Mouse (Mus musculus) embryonic fibroblast, embryonic 13.5 days (primary cell): ENCODE data around the gene Spag16.

ENCODE experiments used
- CTCF ChIP-seq: IDR thresholded peaks from 2 replicates; pipeline ENCODE4 v1.5.1; 2011; ENCODE audit warnings: mild to moderate bottlenecking, control low read depth, low read length, moderate library complexity, borderline replicate concordance; ENCODE audit not compliant: insufficient read depth
- POLR2A ChIP-seq: IDR thresholded peaks from 2 replicates; pipeline ENCODE4 v1.6.1; 2011; ENCODE audit warnings: low read depth, mild to moderate bottlenecking, control low read depth, low read length, moderate library complexity

- TF ChIP-seq POLR2A, result no peak
- no peak for TF ChIP-seq CTCF
These were observed 825.9 kb downstream of the Spag16 start for GRCm38 (mm10) chr1:70652719-70653118.
